Mouse (Mus musculus) forebrain, embryonic 15.5 days (tissue): ENCODE measurements around the gene Reep1. TPM values are rescaled to one million over a fixed set of nuclear protein-coding genes. Genes with fewer than 3 reads are reported as not detected.

ENCODE experiments used
- ATAC-seq: fragments of 200-750 bp; cut with Nextera tagmentation; replicated peaks from 2 replicates; pipeline ENCODE4 v1.8.0; 2017; ENCODE audit warnings: mild to moderate bottlenecking, moderate TSS enrichment, moderate library complexity
- H3K27ac ChIP-seq: fragments of 300-500 bp; sonication (generic); replicated peaks from 2 replicates; pipeline ENCODE4 v1.5.1; 2015; ENCODE audit warnings: mild to moderate bottlenecking, inconsistent platforms
- H3K27me3 ChIP-seq: fragments of 300-500 bp; sonication (generic); 2 replicates; pipeline ENCODE4 v1.6.1; 2015; ENCODE audit warnings: inconsistent platforms
- H3K36me3 ChIP-seq: fragments of 300-500 bp; sonication (generic); 2 replicates; pipeline ENCODE4 v1.6.1; 2015; ENCODE audit warnings: mild to moderate bottlenecking, inconsistent platforms
- H3K4me1 ChIP-seq: fragments of 300-500 bp; sonication (generic); 2 replicates; pipeline ENCODE4 v1.6.1; 2015; ENCODE audit warnings: inconsistent platforms
- H3K4me2 ChIP-seq: fragments of 300-500 bp; sonication (generic); replicated peaks from 2 replicates; pipeline ENCODE4 v1.6.1; 2015; ENCODE audit warnings: mild to moderate bottlenecking, inconsistent platforms
- H3K4me3 ChIP-seq: fragments of 300-500 bp; sonication (generic); 2 replicates; pipeline ENCODE4 v1.5.1; 2015; ENCODE audit warnings: mild to moderate bottlenecking, inconsistent platforms
- H3K9ac ChIP-seq: fragments of 300-500 bp; sonication (generic); replicated peaks from 2 replicates; pipeline ENCODE4 v1.6.1; 2015; ENCODE audit warnings: mild to moderate bottlenecking, inconsistent platforms
- H3K9me3 ChIP-seq: fragments of 300-500 bp; sonication (generic); 2 replicates; pipeline ENCODE4 v1.6.1; 2016; ENCODE audit warnings: inconsistent platforms
- WGBS: fragments of 180-500 bp; shearing (Covaris S2); methylation state at CpG from one replicate; pipeline ENCODE4 v1.1.7; 2015; ENCODE audit warnings: mixed read lengths; 5-methylcytosine and 5-hydroxymethylcytosine counted together
- polyA plus RNA-seq: library from polyadenylated mRNA; unstranded; fragments of >200 nt; fragmentation: Nextera tagmentation; extraction: Ambion mirVana; gene quantifications from 2 replicates; pipeline ENCODE4 v1.2.1, GENCODE M21; 2015

Reep1 gene
- polyA plus RNA-seq, 1 experiment from 2014 or later = 188 TPM

DNA sequence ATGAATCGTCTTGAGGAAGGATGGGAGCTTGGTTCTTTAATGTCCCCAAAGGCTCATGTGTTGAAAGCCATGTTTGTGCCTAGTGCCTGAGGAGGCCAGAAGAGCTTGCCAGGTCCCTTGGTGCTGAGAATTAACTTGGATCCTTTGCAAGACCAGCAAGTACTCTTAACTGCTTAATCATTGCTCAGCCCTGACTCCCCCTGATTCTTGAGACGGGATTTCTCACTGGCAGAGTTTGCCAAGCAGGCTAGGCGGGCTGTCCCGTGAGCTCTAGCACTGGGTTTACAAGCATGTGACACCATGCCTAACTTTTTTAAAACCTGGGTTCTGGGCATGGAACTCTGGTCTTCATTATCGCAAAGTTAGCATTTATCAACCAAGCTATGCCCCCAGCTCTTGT is 7.6 kb downstream of the Reep1 start:
- Histone ChIP-seq H3K36me3 (no peaks in the 10 kb centered on the region), H3K4me3 (no peak overlapping the region), H3K9ac (no peak overlapping the region), H3K4me1 (peaks cover 9% of the 10 kb centered on the region; the same call in 1 of the 2 replicates), H3K27ac (no peak overlapping the region), H3K27me3 (no peaks in the 10 kb centered on the region), H3K4me2 (no peak overlapping the region), H3K9me3 (no peaks in the 10 kb centered on the region)
- no peak for ATAC-seq
- WGBS = 82% methylated on average over 5 of the region's 5 CpGs

DNA sequence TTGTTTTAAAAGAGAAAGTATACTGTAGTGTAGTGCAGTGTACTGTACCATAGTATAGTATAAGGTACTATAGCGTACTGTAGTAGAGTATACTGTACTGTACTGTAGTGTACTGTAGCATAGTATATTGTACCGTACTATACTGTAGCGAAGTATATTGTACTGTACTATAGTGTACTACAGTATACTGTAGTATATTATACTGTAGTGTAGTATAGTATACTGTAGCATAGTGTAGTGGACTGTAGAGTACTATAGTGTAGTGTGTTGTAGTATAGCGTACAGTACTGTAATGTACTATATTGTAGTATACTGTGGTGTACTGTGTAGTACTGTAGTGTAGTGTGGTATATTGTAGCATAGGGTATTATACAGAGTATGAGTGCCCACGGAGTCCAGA is 9.1 kb downstream of the Reep1 start:
- peak; percentile 57 for ATAC-seq
- WGBS = 96% methylated on average over 5 of the region's 5 CpGs
- Histone ChIP-seq H3K9ac (no peak overlapping the region), H3K4me1 (no peaks in the 10 kb centered on the region), H3K27ac (no peak overlapping the region), H3K4me2 (no peak overlapping the region), H3K9me3 (no peaks in the 10 kb centered on the region), H3K4me3 (no peak overlapping the region), H3K27me3 (no peaks in the 10 kb centered on the region), H3K36me3 (no peaks in the 10 kb centered on the region)

DNA sequence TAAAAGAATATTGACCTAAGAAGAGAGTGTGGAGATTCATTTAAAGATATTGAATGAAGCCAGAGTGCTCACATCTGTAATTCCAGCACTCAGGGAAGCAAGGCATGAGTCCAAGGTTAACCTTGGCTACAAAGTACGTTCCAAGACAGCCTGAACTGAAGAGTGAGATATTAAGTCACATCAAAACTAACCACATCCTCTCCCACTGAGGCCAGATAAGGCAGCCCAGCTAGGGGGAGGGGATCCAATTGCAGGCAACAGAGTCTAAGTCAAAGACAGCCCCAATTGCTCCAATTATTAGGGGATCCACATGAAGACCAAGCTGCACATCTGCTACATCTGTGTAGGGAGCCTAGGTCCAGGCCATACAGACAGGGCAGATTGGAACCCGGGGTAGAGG is 11.0 kb downstream of the Reep1 start:
- H3K27me3 ChIP-seq = no peaks in the 10 kb centered on the region
- H3K36me3 ChIP-seq = no peaks in the 10 kb centered on the region
- no peak for ATAC-seq
- no peak overlapping the region for H3K27ac ChIP-seq
- no peak overlapping the region for H3K9ac ChIP-seq
- 90% methylated on average over 2 of the region's 2 CpGs for WGBS
- H3K4me2 ChIP-seq = no peak overlapping the region
- no peaks in the 10 kb centered on the region for H3K4me1 ChIP-seq
- no peaks in the 10 kb centered on the region for H3K9me3 ChIP-seq
- no peak overlapping the region for H3K4me3 ChIP-seq

DNA sequence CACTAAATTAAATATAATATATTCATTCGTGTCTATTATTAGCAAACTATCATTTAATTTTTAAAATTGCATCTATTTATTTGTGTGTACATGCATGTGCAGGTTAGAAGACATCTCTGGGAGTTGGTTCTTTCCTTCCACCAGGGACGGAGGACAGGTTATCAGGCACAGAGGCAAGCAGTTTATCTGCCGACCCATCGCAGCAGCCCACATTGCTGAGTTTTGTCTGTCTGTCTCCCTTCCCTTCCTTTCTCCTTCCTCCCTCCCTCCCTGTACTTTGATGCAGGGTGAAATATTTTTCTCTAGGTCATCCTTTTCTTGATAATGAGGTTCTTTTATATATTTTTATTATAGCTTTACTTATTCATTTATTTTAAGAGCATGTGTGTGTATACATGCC is 11.9 kb downstream of the Reep1 start:
- Histone ChIP-seq H3K4me3 (no peak overlapping the region), H3K36me3 (no peaks in the 10 kb centered on the region), H3K9me3 (no peaks in the 10 kb centered on the region), H3K27ac (no peak overlapping the region), H3K4me2 (no peak overlapping the region), H3K4me1 (no peaks in the 10 kb centered on the region; the same call in 1 of the 2 replicates), H3K9ac (no peak overlapping the region), H3K27me3 (no peaks in the 10 kb centered on the region)
- no peak for ATAC-seq
- 90% methylated on average over 4 of the region's 4 CpGs for WGBS

DNA sequence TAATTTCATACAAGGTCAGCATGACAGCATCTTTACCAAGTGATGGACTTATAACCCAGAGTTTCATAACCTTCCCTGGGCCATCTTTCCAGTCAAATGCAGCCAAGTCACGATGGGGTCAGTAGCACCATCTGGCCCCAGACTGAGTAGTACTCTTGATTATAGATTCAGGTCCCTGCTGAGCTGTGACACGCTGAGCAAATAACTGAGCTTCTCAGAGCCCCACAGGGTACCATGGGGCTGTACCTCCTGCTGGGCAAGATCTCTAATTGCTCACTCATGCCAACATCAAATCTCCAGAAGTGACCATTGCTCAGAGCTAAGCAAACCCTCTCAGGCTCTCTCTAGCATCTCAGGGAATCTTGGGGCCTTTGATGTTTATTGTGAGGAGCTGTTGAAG is 15.6 kb downstream of the Reep1 start:
- Histone ChIP-seq H3K36me3 (no peaks in the 10 kb centered on the region), H3K4me1 (no peaks in the 10 kb centered on the region; the same call in 1 of the 2 replicates), H3K27me3 (no peaks in the 10 kb centered on the region), H3K9me3 (no peaks in the 10 kb centered on the region), H3K4me2 (no peak overlapping the region), H3K4me3 (no peak overlapping the region), H3K27ac (no peak overlapping the region), H3K9ac (no peak overlapping the region)
- 27% methylated on average over 2 of the region's 2 CpGs for WGBS
- ATAC-seq = no peak

DNA sequence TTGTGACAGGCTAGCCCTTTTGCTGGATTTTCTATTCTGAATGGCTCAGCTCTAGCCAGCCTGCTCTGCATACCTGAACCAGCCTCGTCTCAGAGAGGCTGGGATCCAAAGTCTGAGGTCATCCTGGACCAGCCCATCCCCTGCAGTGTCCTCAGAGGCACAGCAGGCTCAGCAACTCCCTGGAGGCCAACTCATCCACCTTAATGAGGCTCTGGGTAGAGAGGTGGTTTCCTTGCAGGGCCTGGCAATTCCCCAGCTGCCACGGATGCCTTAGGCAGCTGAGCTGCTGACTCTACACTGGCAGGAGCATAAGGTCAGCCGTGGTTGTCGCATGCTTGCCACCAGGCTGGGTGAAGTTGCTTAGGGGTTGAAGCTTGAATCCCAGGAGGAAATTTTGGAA is 16.2 kb downstream of the Reep1 start:
- no peak for ATAC-seq

DNA sequence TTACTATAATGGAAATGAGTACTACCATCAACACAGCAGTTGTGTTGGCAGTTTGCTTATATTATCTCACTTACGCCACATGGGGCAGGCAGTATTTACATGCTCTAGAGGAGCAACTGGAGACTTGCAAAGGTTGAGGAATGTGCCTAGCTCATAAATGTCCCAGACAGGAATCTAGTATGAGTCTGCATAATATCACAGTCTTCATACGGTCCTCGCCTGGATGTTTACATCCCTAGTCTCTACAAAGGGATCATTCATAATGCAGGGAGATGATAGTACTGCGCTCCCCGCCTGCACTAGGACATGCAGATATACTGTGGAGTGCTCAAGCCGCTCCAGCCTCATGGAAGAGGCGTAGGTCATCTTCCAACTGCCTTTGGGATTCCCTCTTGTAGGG is 19.3 kb downstream of the Reep1 start:
- no peak overlapping the region for H3K27ac ChIP-seq
- no peaks in the 10 kb centered on the region for H3K36me3 ChIP-seq
- no peak overlapping the region for H3K4me3 ChIP-seq
- H3K9me3 ChIP-seq = no peaks in the 10 kb centered on the region
- H3K4me1 ChIP-seq = no peaks in the 10 kb centered on the region; the same call in 1 of the 2 replicates
- no peak overlapping the region for H3K4me2 ChIP-seq
- WGBS = 95% methylated on average over 7 of the region's 7 CpGs
- no peak for ATAC-seq
- no peaks in the 10 kb centered on the region for H3K27me3 ChIP-seq
- no peak overlapping the region for H3K9ac ChIP-seq

More for the DNA sequence above, 16.2 kb downstream of the Reep1 start:
- H3K9ac ChIP-seq = no peak overlapping the region
- no peaks in the 10 kb centered on the region; the same call in 1 of the 2 replicates for H3K4me1 ChIP-seq
- no peak overlapping the region for H3K4me3 ChIP-seq
- no peaks in the 10 kb centered on the region for H3K27me3 ChIP-seq
- H3K4me2 ChIP-seq = no peak overlapping the region
- H3K36me3 ChIP-seq = no peaks in the 10 kb centered on the region
- no peaks in the 10 kb centered on the region for H3K9me3 ChIP-seq
- H3K27ac ChIP-seq = no peak overlapping the region
- 48% methylated on average over 4 of the region's 4 CpGs for WGBS

DNA sequence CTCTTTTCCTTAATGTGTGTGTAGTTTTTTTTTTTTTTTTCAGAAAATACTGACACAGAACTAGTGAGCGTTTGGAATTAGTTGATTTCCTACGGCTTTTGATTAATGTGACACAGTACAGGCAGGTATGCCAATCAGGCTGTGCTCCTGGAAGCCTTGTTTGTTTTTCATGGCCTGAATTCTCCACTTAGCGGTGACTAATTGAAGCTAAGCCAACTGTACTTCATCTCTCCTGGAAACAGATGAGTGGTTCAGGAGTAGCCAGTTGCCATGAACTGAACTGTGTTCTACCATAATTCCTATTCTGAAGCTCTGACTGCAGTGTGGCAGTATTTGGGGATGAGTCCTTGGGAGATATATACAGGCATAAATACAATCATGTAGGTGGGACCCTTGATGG is 20.9 kb downstream of the Reep1 start:
- no peaks in the 10 kb centered on the region for H3K36me3 ChIP-seq

DNA sequence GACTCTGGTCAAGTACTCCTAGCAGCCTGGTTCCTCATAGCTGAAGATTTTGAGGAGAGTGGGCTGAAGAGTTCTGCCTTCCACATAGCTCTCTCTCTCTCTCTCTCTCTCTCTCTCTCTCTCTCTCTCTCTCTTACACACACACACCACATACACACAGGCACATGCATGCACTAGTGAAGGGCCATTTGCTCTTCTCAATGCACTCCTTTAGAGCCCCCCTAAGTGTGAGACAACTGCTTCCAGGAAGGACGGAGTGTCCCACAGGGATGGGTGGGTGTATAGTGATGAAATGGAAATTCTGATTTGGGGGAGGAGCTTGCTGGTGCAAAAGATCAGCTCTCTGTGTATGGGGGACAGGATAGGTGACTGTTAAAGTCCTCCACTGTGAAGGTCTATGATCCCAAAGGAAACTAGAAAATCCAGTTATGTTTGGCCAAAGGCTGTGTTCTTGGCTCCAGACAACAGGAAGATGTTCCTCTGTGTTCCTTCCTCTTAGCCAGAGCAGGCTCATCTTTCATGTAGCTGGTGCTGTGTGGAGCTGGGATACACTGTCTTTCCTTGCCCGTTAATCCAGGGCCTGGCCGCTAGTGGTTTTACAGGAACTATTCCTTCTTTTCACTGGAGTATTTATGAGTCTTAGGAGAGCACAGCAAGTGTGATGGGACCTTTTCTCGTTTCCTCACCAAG is 27.7 kb downstream of the Reep1 start:
- Histone ChIP-seq H3K36me3 (no peaks in the 10 kb centered on the region), H3K9me3 (no peaks in the 10 kb centered on the region), H3K4me1 (peaks cover 6% of the 10 kb centered on the region), H3K9ac (no peak overlapping the region), H3K4me3 (no peak overlapping the region), H3K4me2 (no peak overlapping the region), H3K27ac (no peak overlapping the region), H3K27me3 (no peaks in the 10 kb centered on the region)
- 56% methylated on average over 4 of the region's 4 CpGs for WGBS
- no peak for ATAC-seq

More for the DNA sequence above, 20.9 kb downstream of the Reep1 start:
- Histone ChIP-seq H3K9me3 (no peaks in the 10 kb centered on the region), H3K4me3 (no peak overlapping the region), H3K4me2 (no peak overlapping the region), H3K27ac (no peak overlapping the region), H3K27me3 (no peaks in the 10 kb centered on the region), H3K4me1 (no peaks in the 10 kb centered on the region; the same call in 1 of the 2 replicates), H3K9ac (no peak overlapping the region)
- ATAC-seq = no peak
- 73% methylated on average over 3 of the region's 3 CpGs for WGBS

DNA sequence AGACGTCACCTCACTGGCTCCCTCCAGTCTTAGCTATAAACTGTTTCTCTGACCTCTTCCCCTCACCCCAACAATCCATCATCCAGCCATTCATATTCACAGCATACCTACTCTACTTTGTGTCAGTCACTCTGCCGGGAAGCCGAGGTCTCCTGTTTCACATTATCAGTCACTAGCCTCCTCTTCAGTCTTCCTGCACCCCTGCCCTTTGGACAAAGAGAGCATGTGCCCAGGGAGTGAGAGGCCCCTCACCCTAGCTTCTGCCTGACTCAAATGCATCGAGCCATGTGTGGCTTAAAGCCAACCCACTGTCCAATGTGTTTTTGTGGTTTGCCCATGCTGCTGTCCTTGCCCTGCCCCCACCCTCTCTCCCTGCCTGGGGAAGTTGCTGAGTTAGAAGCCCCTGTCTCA is 28.2 kb downstream of the Reep1 start:
- 38% methylated on average over 4 of the region's 4 CpGs for WGBS
- H3K4me2 ChIP-seq = no peak overlapping the region
- peaks cover 12% of the 10 kb centered on the region for H3K4me1 ChIP-seq
- H3K9ac ChIP-seq = no peak overlapping the region
- no peaks in the 10 kb centered on the region for H3K9me3 ChIP-seq
- H3K27ac ChIP-seq = no peak overlapping the region
- no peaks in the 10 kb centered on the region for H3K27me3 ChIP-seq
- no peak for ATAC-seq
- H3K4me3 ChIP-seq = no peak overlapping the region
- H3K36me3 ChIP-seq = no peaks in the 10 kb centered on the region

DNA sequence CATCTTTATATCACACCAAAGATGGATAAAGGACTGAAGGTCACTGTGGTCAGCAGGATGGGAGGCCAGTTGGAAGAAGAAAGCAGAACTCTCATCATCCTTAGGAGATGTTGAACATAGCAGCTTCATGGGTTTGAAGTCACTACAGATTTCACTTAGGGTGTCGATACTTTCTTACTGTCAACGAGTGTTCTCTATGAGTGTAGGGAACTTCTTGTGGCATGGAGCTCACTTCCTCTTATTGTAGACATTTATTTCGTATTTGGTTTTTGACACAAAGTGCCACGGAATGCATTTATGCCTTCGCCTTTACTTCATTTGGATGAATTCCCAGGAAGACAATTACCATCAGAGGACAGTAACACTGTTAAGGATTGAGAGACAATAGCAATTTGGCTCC is 28.7 kb downstream of the Reep1 start:
- ATAC-seq = no peak
- no peak overlapping the region for H3K27ac ChIP-seq
- H3K9me3 ChIP-seq = no peaks in the 10 kb centered on the region
- H3K9ac ChIP-seq = no peak overlapping the region
- H3K4me2 ChIP-seq = no peak overlapping the region
- H3K27me3 ChIP-seq = no peaks in the 10 kb centered on the region
- peaks cover 16% of the 10 kb centered on the region for H3K4me1 ChIP-seq
- no peaks in the 10 kb centered on the region for H3K36me3 ChIP-seq
- 88% methylated on average over 5 of the region's 5 CpGs for WGBS
- H3K4me3 ChIP-seq = no peak overlapping the region

DNA sequence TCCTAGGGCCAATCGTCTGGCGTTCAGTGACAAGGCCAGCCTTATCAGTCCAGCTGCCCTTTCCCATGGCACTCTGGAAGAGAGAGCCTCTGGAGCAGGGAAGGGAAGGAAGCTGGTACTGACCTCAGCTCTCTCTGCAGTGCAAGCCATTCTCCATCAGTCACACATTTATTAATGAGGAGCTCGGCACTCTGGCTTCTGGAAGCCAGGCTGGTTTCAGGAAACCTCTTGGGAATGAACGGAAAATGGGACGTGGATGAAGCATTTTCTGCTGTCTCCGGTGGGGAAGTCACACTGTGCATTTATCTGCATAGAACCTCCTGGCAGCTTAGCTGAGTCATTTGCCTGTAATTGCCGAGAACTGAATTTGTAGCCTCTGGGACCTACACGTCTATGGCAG is 29.8 kb downstream of the Reep1 start:
- WGBS = 90% methylated on average over 8 of the region's 8 CpGs
- no peak overlapping the region for H3K4me2 ChIP-seq
- H3K27me3 ChIP-seq = no peaks in the 10 kb centered on the region
- no peaks in the 10 kb centered on the region for H3K36me3 ChIP-seq
- H3K9me3 ChIP-seq = no peaks in the 10 kb centered on the region
- H3K4me1 ChIP-seq = peaks cover 20% of the 10 kb centered on the region
- H3K4me3 ChIP-seq = no peak overlapping the region
- no peak for ATAC-seq
- no peak overlapping the region for H3K9ac ChIP-seq
- H3K27ac ChIP-seq = no peak overlapping the region

DNA sequence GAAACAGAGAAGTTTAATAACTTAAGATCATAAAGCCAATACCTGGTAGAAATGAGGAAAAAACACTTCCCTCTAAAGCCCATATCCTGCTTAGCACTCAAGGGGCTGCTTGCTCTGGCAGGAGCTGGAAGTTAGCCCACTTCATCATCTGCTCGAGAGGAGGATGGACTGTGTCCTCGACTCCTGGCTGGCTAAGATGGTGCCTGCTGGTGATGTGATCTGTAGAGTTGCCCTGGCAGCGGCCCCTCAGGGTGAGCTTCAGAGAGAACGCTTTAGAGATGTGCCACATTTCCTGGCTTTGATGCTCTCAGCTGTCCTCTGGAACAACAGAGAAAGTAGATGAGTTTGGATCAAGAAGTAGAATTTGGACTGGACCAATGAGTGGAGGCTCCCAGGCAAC is 31.2 kb downstream of the Reep1 start:
- ATAC-seq = no peak
- peaks cover 20% of the 10 kb centered on the region for H3K4me1 ChIP-seq

More for the DNA sequence above, 31.2 kb downstream of the Reep1 start:
- Histone ChIP-seq H3K9ac (no peak overlapping the region), H3K27ac (no peak overlapping the region), H3K4me2 (no peak overlapping the region), H3K27me3 (no peaks in the 10 kb centered on the region), H3K9me3 (no peaks in the 10 kb centered on the region), H3K4me3 (no peak overlapping the region), H3K36me3 (no peaks in the 10 kb centered on the region)
- 64% methylated on average over 4 of the region's 4 CpGs for WGBS
